Mouse (Mus musculus): Measurements from ENCODE around the gene Hist1h2bb.
A peak's percentile ranks its signal among the peaks of the same experiment; 100 is the strongest.

Gene Hist1h2bb

DNA sequence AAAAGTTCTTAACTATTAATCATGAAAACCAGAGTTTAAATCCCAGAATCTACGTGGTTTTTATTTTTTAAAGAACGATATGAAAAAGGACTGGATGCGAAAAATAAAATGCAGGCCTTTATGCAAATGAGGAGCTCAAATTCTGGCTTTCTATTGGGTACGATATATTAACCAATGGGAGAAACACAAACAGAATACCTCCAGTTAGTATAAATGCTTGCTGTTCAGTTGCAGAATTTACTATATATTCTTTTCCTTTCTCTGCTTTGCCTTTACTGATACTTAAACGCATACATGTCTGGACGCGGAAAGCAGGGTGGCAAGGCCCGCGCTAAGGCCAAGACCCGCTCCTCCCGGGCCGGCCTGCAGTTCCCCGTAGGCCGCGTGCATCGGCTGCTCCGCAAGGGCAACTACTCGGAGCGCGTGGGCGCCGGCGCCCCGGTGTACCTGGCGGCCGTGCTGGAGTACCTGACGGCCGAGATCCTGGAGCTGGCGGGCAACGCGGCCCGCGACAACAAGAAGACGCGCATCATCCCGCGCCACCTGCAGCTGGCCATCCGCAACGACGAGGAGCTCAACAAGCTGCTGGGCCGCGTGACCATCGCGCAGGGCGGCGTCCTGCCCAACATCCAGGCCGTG lies 4.4 kb downstream of the Hist1h2bb start, which contains the start of gene Hist1h2ab:
Gene Hist1h2ab (plus strand): TSS at position 288 of the 639 bp plus-strand sequence.
- peak; percentile 40 for DNase-seq

DNA sequence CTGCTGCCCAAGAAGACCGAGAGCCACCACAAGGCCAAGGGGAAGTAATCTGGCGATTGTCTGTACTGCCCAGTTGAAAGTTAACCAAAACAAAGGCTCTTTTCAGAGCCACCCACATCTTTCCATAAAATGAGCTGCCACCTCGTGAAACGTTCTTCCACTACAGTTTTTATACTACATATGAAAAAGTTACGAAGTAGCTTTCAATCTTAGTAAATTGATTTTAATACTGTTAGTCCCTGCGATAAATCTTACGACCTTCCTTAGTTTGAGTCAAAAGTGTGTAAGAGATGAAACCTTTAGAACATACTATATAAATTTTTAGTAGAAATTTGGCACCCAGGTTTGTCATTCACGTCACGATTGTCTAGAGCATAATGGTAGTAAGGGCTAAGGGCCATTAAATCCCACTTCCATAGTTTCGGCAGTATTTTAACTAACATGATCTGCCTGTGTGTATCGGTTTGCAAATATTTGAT lies 5.0 kb downstream of the Hist1h2bb start:
- DNase-seq, result no peak

DNA sequence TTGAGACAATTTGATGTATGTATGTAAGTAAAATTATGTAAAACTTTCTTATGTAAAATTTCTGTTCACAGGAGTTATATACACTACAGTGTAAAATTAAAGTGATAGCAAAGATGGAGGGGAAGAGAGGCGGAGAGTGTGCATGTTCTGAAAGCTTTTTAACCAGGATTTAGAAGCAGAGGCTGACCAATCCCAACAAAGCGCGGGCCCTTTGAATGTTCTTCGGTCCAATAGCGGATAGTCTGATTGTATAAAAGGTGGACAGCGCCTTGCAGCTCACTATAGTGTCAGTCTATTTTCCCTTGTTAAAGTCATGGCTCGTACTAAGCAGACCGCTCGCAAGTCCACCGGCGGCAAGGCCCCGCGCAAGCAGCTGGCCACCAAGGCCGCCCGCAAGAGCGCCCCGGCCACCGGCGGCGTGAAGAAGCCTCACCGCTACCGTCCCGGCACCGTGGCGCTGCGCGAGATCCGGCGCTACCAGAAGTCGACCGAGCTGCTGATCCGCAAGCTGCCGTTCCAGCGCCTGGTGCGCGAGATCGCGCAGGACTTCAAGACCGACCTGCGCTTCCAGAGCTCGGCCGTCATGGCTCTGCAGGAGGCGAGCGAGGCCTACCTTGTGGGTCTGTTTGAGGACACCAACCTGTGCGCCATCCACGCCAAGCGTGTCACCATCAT lies 5.7 kb downstream of the Hist1h2bb start, which contains the start of gene Hist1h3b:
Gene Hist1h3b (plus strand): TSS at position 201 of the 675 bp plus-strand sequence.
- peak; percentile 90 for DNase-seq

DNA sequence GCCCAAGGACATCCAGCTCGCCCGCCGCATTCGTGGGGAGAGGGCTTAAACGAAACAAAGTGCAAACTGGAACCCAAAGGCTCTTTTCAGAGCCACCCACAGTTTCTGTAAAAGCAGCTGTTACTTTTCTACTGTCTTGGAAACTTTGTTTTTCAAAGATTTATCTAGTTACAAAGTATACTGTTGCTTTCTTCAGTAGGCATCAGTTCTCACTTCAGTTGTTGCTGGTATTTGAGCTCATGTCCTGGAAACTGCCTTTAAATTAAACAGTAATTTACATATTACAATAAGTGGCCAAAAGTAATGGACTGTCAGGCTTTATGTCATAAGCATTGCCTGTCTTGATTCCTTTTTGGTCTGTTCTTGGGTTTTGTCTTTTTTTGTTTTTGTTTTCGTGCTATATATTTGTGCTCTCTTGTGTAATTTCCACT lies 6.2 kb downstream of the Hist1h2bb start:
- no peak for DNase-seq

DNA sequence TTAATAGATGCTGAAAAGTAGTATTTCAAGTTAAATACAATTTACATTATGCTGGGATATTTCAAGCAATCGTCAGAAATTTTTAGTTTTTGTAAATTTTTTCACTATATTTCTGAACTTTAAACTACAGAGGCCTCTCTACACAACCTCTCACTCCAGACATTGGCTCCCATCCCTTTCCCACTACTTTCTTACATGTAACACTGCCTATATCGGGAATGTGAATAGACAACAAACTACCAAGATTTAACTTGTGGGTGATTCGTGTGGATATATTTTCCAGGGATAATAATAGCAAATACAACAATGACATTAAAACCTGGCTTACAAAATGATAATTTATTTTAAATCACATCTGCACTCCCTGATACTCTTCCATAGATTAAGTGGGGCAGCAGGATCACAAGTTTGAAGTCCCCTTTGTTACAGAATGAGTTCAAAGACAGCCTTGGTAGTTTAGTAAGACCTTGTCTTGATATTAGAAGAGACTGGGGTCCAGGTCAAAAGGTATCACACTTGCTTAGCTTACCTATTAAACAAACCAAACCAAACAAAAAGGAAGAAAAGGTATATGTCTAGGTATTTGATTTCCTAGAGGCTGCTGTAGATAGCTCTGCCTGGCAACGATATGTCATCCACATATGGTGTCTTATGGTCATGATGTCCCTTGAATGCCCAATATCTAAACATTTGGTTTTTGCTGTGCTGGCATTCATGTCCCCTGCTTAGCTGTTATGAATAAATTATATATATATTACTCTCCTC lies 7.0 kb downstream of the Hist1h2bb start:
- no peak for DNase-seq

DNA sequence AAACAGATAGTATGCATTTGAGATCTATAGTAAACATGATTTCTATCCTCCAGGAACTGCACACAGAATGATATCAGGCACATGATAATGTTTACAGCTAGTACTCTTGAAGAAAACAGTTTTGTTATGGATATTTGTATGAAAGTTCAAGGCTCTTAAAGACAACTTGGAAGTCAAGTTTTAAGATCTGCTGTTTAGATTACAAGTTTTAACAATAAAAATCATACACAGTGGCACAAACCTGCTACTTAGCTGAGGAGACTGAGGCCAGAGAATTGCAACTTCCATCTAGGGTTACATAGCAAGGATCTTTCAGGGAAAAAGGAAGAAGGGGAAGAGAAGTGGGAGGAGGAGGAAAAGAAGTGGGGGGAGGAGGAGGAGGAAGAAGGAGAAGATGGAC lies 8.5 kb downstream of the Hist1h2bb start:
- no peak for DNase-seq

DNA sequence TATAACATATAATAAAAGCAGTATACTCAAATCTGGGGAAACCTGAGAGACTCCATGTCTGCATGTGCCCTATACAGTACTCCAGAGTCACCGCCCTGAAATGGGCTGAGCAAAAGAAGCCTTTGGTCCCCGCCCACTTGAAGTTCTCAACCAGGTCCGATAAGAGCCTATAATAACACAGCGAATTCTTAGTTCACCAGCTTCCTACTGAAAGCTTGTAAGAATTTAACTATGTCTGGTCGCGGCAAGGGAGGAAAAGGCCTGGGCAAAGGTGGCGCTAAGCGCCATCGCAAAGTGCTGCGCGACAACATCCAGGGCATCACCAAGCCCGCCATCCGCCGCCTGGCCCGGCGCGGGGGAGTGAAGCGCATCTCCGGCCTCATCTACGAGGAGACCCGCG lies 10.3 kb downstream of the Hist1h2bb start, which contains the start of gene Hist1h4b:
Gene Hist1h4b (plus strand): TSS at position 224 of the 400 bp plus-strand sequence.
- DNase-seq, result peak; percentile 93

DNA sequence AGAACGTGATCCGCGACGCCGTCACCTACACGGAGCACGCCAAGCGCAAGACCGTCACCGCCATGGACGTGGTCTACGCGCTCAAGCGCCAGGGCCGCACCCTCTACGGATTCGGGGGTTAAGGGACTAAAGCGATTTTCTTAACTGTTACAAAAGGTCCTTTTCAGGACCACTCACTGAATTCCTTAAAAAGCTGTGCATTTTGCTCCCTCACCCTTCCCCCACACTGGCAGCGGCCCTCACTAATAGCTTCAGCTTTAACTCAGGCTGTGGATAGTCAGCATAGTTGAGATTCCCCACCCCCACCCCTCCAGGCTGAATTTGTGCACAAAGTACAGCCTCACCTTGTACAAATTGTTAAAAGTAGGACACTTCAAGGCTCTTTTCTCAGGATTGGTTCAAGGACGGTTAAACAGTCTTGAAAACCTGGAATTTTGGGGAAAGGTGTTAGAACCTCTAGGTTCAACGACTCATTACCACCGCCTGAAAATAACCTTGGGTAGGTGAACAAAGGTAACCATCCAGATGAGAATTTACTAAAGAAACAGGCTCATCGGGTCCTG lies 10.8 kb downstream of the Hist1h2bb start:
- no peak for DNase-seq

DNA sequence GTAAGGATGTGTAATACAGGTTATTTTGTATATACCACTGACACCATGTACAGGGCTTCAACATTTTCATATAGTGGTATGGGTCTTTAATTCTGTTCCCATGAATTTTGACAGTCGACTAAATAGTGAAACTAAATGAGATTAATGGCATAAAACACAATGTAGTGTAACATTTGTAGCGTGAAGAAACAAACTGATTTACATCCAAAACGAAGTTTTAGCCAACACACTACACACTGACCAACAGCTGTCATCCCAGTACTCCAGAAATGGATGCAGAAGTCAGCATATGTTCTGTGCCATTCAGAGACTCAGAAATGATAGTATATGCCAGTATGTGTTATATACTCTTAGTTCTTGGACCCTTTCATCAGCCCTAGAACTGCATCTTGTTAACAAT lies 11.4 kb downstream of the Hist1h2bb start:
- no peak for DNase-seq

DNA sequence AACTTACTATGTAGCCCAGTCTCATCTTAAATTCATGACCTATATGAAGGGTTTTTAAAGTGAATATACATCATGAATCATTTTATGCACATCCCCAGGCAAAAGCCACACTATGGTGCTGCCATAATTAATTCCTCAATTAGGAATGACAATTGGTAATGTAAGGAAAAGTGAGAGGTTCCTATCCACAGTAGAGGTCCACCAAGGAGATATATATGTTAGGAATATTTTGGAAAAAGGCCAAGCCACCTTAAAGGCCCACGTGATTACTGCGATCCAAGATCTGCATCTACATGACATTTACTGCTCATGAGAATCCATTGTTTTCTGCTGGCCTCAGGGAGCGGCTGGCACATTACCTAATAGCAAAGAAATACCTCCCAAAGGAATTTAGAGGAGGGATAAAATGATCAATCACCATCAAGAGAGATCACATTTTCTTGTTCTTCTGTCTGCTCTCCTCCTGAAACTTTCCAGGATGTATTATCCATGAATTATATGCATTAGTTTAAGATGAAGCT lies 12.8 kb downstream of the Hist1h2bb start:
- no peak for DNase-seq

DNA sequence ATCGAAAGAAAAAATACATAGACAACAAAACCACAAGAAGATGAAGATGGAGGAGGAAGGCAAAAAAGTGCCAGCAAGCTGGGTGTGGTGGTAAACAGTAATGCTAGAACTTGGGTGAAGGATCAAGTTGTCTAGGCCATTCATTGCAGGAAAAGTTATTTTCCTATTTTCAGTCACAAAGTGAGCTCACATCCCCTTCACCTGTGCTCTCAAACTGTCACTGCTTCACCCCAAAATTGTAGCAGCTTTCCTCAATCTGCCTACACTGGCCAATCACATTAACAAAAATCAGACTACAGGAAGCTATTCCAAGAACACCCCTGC lies 13.3 kb downstream of the Hist1h2bb start:
- no peak for DNase-seq

DNA sequence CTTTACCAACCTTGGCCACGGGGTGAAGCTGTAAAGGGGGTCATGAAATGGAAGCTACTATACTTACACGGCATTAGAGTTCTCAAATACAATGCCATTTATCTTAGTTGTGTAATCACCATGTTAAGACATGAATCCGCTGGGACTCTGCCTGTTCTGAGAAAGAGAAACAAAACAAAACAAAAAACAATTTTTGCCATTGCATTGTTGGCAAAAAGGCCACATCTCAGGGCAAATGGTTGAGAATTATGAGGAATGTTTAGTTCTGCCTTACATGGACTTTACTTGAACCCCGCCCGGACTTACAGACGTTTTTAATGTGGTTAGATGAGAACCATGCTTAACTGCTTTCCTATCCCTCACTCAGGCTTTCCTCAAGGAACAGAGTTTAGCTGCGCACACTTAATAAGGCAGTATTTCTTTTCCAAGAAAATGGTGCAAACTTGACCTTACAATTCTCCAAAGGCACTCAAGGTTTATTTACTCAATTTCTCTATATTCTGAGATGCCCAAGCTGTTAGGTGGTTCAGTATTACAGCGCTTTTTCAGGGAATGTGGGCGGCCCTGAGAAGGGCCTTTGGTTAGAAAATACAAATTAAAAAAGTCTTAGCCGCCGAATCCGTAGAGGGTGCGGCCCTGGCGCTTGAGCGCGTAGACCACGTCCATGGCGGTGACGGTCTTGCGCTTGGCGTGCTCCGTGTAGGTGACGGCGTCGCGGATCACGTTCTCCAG lies 13.9 kb downstream of the Hist1h2bb start:
- DNase-seq, result peak; percentile 31

DNA sequence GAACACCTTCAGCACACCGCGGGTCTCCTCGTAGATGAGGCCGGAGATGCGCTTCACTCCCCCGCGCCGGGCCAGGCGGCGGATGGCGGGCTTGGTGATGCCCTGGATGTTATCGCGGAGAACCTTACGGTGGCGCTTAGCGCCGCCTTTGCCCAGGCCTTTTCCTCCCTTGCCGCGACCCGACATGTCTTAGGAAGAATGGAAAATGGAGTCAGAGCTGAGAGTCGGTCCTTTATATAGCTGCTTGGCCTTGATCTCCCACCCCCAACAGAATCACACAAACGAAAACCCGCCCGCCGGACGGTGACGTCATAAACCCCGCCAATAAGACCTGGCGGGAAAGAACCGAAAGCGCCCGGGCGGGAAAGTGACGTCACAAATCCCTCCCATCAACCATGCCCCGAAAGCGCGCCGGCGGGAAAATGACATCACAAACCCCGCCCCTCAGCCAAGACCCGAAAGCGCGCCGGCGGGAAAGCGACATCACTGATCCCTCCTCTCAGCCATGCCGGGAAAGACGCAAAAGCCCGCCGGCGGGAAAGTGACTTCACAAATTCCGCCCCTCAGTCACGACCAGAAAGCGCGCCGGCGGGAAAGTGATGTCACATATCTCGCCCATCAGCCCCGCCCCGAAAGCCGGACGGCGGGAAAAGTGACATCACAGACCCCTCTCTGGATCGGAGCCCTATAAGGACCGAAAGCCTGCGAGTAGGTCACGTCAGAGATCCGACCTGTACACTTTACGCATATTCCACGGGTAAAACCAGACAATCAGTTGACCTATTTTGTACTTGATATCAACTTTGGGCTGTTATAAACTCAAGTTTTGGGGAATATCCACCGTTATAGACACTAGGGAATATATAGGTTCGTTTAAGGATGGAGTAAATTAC lies 14.7 kb downstream of the Hist1h2bb start, which contains the start of gene Hist1h4a:
Gene Hist1h4a (minus strand): TSS at position 259 of the 893 bp plus-strand sequence.
- DNase-seq, result peak; percentile 99

DNA sequence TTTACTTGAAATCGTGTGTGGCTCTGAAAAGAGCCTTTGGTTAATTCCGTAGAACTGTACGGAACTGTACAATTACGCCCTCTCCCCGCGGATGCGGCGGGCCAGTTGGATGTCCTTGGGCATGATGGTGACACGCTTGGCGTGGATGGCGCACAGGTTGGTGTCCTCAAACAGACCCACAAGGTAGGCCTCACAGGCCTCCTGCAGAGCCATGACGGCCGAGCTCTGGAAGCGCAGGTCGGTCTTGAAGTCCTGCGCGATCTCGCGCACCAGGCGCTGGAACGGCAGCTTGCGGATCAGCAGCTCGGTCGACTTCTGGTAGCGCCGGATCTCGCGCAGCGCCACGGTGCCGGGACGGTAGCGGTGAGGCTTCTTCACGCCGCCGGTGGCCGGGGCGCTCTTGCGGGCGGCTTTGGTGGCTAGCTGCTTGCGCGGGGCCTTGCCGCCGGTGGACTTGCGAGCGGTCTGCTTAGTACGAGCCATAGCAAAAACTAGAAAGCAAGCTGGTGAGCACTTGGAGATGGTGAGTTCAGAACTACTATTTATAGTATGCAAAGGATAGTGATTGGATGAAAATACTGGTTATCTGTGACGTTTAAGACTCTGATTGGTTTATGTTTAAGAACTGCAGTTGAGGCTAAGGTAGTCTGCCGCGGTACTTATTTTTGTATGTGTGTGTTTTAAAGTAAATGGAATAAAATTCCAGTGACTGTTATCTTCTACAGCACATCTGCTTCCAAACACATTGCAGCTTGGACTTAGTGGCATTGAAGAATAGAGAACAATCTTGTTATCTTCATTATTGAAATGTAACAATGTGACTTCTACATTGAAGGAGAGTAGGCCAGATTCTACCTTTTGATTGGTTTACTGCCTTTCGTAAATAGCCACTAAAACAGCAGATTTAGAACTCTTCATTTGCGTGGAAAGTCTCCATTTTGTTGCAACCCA lies 15.6 kb downstream of the Hist1h2bb start, which contains the start of gene Hist1h3a:
Gene Hist1h3a (minus strand): TSS at position 516 of the 951 bp plus-strand sequence.
- peak; percentile 64 for DNase-seq

DNA sequence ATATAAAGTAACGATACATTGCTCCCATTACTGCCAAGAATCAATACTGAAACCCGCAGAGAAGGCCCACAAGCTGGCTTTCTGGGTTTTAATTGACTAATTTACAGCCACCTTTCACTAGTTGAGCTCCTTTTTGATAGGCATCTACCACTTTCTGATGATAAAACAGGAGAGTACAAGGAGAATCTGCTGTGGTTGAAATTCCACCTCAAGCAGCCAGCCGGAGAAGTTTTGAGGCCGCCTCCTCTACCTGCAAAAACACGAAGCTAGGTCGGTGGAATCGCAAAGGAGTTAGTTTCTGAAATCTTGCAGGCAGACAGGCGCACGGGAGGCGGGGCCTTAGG lies 16.7 kb downstream of the Hist1h2bb start:
- DNase-seq, result no peak

DNA sequence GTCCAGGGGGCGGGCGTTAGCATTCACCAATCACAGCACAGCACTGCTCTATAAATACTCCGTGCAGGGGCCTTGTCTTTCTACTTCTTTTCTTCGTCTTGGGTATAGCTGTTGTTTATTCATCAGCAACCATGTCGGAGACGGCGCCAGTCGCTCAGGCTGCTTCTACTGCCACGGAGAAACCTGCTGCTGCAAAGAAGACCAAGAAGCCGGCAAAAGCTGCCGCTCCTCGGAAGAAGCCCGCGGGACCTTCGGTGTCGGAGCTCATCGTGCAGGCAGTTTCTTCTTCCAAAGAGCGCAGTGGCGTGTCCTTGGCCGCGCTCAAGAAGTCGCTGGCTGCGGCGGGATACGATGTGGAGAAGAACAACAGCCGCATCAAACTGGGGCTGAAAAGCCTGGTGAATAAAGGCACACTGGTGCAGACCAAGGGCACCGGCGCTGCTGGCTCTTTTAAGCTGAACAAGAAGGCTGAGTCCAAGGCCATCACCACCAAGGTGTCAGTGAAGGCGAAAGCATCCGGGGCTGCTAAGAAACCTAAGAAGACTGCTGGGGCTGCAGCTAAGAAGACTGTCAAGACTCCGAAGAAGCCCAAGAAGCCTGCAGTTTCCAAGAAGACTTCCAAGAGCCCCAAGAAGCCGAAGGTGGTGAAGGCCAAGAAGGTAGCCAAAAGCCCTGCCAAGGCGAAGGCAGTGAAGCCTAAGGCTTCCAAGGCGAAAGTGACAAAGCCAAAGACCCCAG lies 17.2 kb downstream of the Hist1h2bb start, which contains the start of gene Hist1h1a:
Gene Hist1h1a (plus strand): TSS at position 81 of the 738 bp plus-strand sequence.
- DNase-seq, result peak; percentile 92

DNA sequence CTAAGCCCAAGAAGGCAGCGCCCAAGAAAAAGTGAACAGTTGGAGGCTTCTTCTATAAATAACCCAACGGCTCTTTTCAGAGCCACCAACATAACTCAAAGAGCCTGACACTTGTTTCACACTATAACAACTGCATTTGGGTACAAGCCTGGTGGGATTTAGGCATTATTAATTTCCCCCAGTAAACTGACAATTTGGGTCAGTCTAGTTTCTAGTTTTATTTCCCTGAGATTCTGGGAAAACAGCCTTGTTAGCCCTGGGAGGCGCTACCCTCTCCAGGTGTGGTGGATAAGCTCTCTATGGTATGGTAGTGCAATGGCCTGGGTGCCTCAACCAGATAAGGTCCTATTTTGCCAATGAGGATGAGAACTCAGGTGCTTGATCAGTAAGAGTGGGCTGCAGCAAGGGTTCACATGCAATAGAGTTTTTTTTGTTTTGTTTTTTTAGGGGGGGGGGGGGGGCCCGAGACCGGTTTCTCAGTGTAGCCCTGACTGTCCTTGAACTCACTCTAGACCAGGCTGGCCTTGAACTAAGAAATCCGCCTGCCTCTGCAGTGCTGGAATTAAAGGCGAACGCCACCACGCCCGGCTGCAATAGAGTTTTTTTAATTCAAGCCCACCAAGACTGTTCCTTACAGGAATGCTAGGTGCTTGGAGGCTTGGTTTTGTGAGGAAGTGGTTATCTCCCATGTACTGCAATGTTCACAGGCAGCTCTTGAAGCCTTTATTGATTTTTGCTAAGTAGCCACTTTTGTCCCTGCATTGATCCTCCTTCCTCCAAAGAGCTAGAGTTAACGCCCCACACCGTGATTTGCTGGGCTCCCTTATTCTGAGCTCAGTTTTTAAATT lies 18.0 kb downstream of the Hist1h2bb start:
- no peak for DNase-seq

DNA sequence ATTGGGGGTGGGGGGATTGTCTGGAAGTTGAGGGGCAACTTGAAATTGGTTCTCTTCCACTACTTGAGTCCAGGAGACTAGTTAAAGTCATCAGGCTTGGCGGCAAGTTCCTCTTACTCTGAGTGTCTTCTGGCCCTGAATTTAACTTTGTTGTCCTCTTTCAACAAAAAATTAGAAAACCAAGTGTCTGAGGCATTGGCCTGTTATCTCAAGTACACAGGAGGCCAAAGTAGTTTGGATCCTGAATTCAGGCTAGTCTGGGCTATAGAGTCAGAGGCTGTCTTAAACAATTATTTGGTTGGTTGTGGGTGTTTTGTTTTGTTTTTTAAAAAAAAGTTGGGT lies 18.6 kb downstream of the Hist1h2bb start:
- no peak for DNase-seq

Data from lung, postnatal 10 days (tissue).